Mouse (Mus musculus) kidney, adult 2 months (tissue): ENCODE measurements at regions not wholly inside any gene's neighbourhood (a gene's known extent, or its start where the extent isn't known, plus 50 kb on each side); places are given as distances from the start of the nearest gene placed in this dataset.

ENCODE experiments used
- CTCF ChIP-seq: fragments of 200-500 bp; conservative IDR thresholded peaks from 2 replicates; pipeline ENCODE4 v1.5.1; 2011; ENCODE audit warnings: low read depth, mild to moderate bottlenecking, control low read depth, low read length, moderate library complexity, mixed read lengths; ENCODE audit not compliant: insufficient read depth, insufficient read length
- POLR2A ChIP-seq: fragments of 200-500 bp; IDR thresholded peaks from one replicate; pipeline ENCODE4 v1.6.1; 2011; ENCODE audit warnings: low read depth, low read length, control low read depth

- no peak for TF ChIP-seq CTCF
- no peak for TF ChIP-seq POLR2A
Observed at GRCm38 (mm10) chr3:78284071-78284470, 1002.2 kb downstream of the Rapgef2 start.
